Mouse (Mus musculus) left cerebral cortex, postnatal 14 days (tissue): ENCODE measurements around the gene Ubp1. TPM values are rescaled to one million over a fixed set of nuclear protein-coding genes. Genes with fewer than 3 reads are reported as not detected.
A peak's percentile ranks its signal among the peaks of the same experiment; 100 is the strongest.
"Not testable (repeated sequence)": the region's sequence is repeated elsewhere in the genome, so short reads cannot be mapped to it uniquely, and the experiment has no call there.

ENCODE experiments used
- DNase-seq, 2 experiments: peaks; one replicate each; pipeline ENCODE4 v3.0.0; 2021 to 2022; ENCODE audit warnings: low spot score in 2 of 2, mixed read lengths in 1 of 2
- intact Hi-C: fragments of 180-260 bp; cut with DNase I; formaldehyde crosslinking; loops from one replicate; pipeline ENCODE4 v1.15.1; 2025
- long read RNA-seq, 2 experiments: library from polyadenylated mRNA; stranded (forward); transcript quantifications; one replicate each; pipeline ENCODE4 v2.0.0; 2021
- total RNA-seq, 2 experiments: library from RNA; stranded (reverse); gene quantifications; 2 replicates each; pipeline ENCODE4 v1.2.3; 2021

Gene Ubp1
- 10 to 100 TPM; 60.2 to 64.7 TPM for total RNA-seq
- long read RNA-seq, experiment 1, partial matches to known transcripts = 1 of 19 reads
- long read RNA-seq, experiment 1, other reads (novel, unspliced or antisense) = 12 of 19 reads
- long read RNA-seq, experiment 2, partial matches to known transcripts = 3 of 19 reads
- long read RNA-seq, experiment 2, other reads (novel, unspliced or antisense) = 12 of 19 reads

GRCm38 (mm10) chr9:113930534-113931374, at the start of gene Ubp1:
Gene Ubp1 (plus strand): TSS chr9:113930934.
- DNase-seq = peak; percentile 97 to 99
- intact Hi-C loops = no loop called here

GRCm38 (mm10) chr9:113894903-113895302, 35.8 kb upstream of the Ubp1 start:
- no peak for DNase-seq
- intact Hi-C loops = loop anchor here (5.0 kb wide), 1 partner anchor 43 kb away; no protein-coding TSS in a partner anchor

GRCm38 (mm10) chr9:113903136-113903535, 27.6 kb upstream of the Ubp1 start:
- DNase-seq = peak; percentile 25 to 39
- intact Hi-C loops = loop anchor here (5.0 kb wide), 1 partner anchor 36 kb away; no protein-coding TSS in a partner anchor

GRCm38 (mm10) chr9:113904315-113904714, 26.4 kb upstream of the Ubp1 start:
- not testable (repeated sequence) for DNase-seq
- intact Hi-C loops = loop anchor here (5.0 kb wide), 1 partner anchor 37 kb away; no protein-coding TSS in a partner anchor

GRCm38 (mm10) chr9:113915789-113916188, 14.9 kb upstream of the Ubp1 start:
- no peak for DNase-seq
- intact Hi-C loops = no loop called here

GRCm38 (mm10) chr9:113922677-113923076, 8.1 kb upstream of the Ubp1 start:
- DNase-seq = no peak
- intact Hi-C loops = no loop called here

GRCm38 (mm10) chr9:113924883-113925282, 5.9 kb upstream of the Ubp1 start:
- no peak for DNase-seq
- intact Hi-C loops = no loop called here

- DNase-seq = no peak
- intact Hi-C loops = no loop called here
These were observed 2.1 kb upstream of the Ubp1 start for GRCm38 (mm10) chr9:113928591-113928990.

- intact Hi-C loops = no loop called here
- no peak for DNase-seq
These were observed 1.1 kb upstream of the Ubp1 start for GRCm38 (mm10) chr9:113929676-113930075.

- intact Hi-C loops = no loop called here
- DNase-seq = peak in 1 of 2 experiments; percentile 20
These were observed 803 bp downstream of the Ubp1 start for GRCm38 (mm10) chr9:113931375-113932099.

GRCm38 (mm10) chr9:113932100-113932470, 1.4 kb downstream of the Ubp1 start:
- DNase-seq = peak in 1 of 2 experiments; percentile 15
- intact Hi-C loops = no loop called here

- intact Hi-C loops = no loop called here
- no peak for DNase-seq
These were observed 1.8 kb downstream of the Ubp1 start for GRCm38 (mm10) chr9:113932501-113932900.

- no peak for DNase-seq
- intact Hi-C loops = no loop called here
These were observed 4.9 kb downstream of the Ubp1 start for GRCm38 (mm10) chr9:113935638-113936037.

- no peak for DNase-seq
- intact Hi-C loops = no loop called here
These were observed 8.5 kb downstream of the Ubp1 start for GRCm38 (mm10) chr9:113939063-113939850.

GRCm38 (mm10) chr9:113941103-113941805, 10.5 kb downstream of the Ubp1 start:
- intact Hi-C loops = no loop called here
- no peak for DNase-seq

- intact Hi-C loops = no loop called here
- DNase-seq = no peak
These were observed 12.6 kb downstream of the Ubp1 start for GRCm38 (mm10) chr9:113943372-113943771.

GRCm38 (mm10) chr9:113947216-113947615, 16.5 kb downstream of the Ubp1 start:
- intact Hi-C loops = no loop called here
- no peak for DNase-seq

- intact Hi-C loops = no loop called here
- DNase-seq = no peak
These were observed 27.0 kb downstream of the Ubp1 start for GRCm38 (mm10) chr9:113957777-113958176.

- intact Hi-C loops = no loop called here
- DNase-seq = no peak
These were observed 33.0 kb downstream of the Ubp1 start for GRCm38 (mm10) chr9:113963718-113964117.
